Mouse (Mus musculus) liver, embryonic 15.5 days (tissue): ENCODE measurements around the gene Nprl3. TPM values are rescaled to one million over a fixed set of nuclear protein-coding genes. Genes with fewer than 3 reads are reported as not detected.

Source experiments
- ATAC-seq: fragments of 200-750 bp; cut with Nextera tagmentation; 2 replicates; pipeline ENCODE4 v1.8.0; 2017; ENCODE audit warnings: moderate number of reproducible peaks, mild to moderate bottlenecking, moderate library complexity; ENCODE audit not compliant: insufficient read depth
- H3K27ac ChIP-seq: fragments of 300-500 bp; sonication (generic); replicated peaks from 2 replicates; pipeline ENCODE4 v1.5.1; 2015; ENCODE audit warnings: mild to moderate bottlenecking, inconsistent platforms
- H3K27me3 ChIP-seq: fragments of 300-500 bp; sonication (generic); 2 replicates; pipeline ENCODE4 v1.6.1; 2015; ENCODE audit warnings: mild to moderate bottlenecking, inconsistent platforms
- H3K36me3 ChIP-seq: fragments of 300-500 bp; sonication (generic); replicated peaks from 2 replicates; pipeline ENCODE4 v1.6.1; 2015; ENCODE audit warnings: moderate library complexity, mild to moderate bottlenecking, inconsistent platforms
- H3K4me1 ChIP-seq: fragments of 300-500 bp; sonication (generic); replicated peaks from 2 replicates; pipeline ENCODE4 v1.6.1; 2015; ENCODE audit warnings: inconsistent platforms
- H3K4me2 ChIP-seq: fragments of 300-500 bp; sonication (generic); 2 replicates; pipeline ENCODE4 v1.6.1; 2015; ENCODE audit warnings: moderate library complexity, mild to moderate bottlenecking, inconsistent platforms
- H3K4me3 ChIP-seq: fragments of 300-500 bp; sonication (generic); replicated peaks from 2 replicates; pipeline ENCODE4 v1.5.1; 2015; ENCODE audit warnings: mild to moderate bottlenecking, inconsistent platforms
- H3K9ac ChIP-seq: fragments of 300-500 bp; sonication (generic); 2 replicates; pipeline ENCODE4 v1.6.1; 2015; ENCODE audit warnings: moderate library complexity, mild to moderate bottlenecking, inconsistent platforms
- H3K9me3 ChIP-seq: fragments of 300-500 bp; sonication (generic); replicated peaks from 2 replicates; pipeline ENCODE4 v1.6.1; 2016; ENCODE audit warnings: inconsistent platforms
- WGBS: fragments of 180-500 bp; shearing (Covaris S2); methylation state at CpG from one replicate; pipeline ENCODE4 v1.1.7; 2015; ENCODE audit warnings: mixed read lengths; ENCODE audit not compliant: insufficient replicate concordance; 5-methylcytosine and 5-hydroxymethylcytosine counted together
- polyA plus RNA-seq: library from polyadenylated mRNA; unstranded; fragments of >200 nt; fragmentation: Nextera tagmentation; extraction: Ambion mirVana; gene quantifications from 2 replicates; pipeline ENCODE4 v1.2.1, GENCODE M21; 2015

The Nprl3 gene
- polyA plus RNA-seq, 1 experiment from 2014 or later: 28.1 TPM

DNA sequence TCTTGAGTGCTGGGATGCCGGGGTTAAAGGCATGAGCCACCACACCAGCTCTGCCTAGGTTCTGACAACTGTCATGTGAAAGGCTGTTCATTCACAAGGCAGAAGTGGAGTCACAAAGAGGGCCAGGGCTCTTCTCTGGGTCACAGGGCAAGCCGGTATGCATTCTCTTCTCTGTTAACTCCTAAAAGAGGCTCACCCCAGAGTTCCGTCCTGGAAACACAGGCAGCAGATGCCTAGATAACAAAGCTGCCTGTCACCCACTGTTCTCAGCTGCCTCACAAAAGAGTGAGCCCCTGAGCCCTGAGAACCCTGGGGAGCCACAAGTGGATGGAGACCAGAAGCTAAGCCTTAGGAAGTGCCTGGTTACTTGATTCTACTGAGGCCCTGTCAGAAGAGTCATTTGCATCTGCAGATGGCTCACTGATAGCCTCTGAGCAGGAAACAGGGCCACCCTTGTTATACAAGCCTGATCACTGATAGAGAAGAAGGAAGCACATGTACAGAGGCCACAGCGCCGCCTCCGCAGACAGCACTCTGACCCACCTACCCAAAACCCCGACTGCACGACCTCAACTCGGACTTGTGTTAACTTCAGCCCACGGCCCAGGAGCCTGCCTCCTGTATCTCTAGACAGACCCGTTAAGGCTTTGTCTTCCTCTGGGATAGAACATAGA, 71.5 kb downstream of the Nprl3 start:
- Histone ChIP-seq H3K9ac (no peak overlapping the region), H3K36me3 (no peaks in the 10 kb centered on the region), H3K4me1 (peaks cover 30% of the 10 kb centered on the region), H3K4me2 (no peak overlapping the region), H3K27ac (no peak overlapping the region), H3K4me3 (no peak overlapping the region), H3K9me3 (no peaks in the 10 kb centered on the region), H3K27me3 (peaks cover 4% of the 10 kb centered on the region; the same call in 1 of the 2 replicates)
- 16% methylated on average over 11 of the region's 11 CpGs for WGBS
- ATAC-seq: no peak

DNA sequence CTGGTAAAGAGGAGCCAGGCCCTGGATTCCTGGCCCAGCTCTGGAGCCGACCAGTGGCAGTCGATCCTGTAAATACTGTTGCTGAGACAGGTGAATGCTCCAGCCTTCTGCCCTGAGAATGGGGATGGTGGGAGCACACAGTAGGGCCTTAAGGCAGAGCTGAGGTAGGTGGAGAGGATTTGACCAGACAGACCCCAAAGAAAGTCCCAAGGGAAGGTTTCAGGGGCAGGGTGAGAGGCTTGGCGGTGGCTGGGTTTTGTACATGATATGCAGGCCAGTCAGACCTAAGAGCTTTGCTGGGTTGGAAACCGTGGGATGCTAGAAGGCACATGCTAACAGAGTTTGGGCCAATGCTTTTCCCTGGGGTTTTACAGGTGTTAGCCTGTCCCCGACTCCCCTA, 72.9 kb downstream of the Nprl3 start:
- Histone ChIP-seq H3K36me3 (no peaks in the 10 kb centered on the region), H3K4me2 (no peak overlapping the region), H3K9me3 (no peaks in the 10 kb centered on the region), H3K27ac (no peak overlapping the region), H3K27me3 (peaks cover 4% of the 10 kb centered on the region; the same call in 1 of the 2 replicates), H3K9ac (no peak overlapping the region), H3K4me3 (no peak overlapping the region), H3K4me1 (peaks cover 21% of the 10 kb centered on the region)
- WGBS: 71% methylated on average over 5 of the region's 5 CpGs
- ATAC-seq: no peak

DNA sequence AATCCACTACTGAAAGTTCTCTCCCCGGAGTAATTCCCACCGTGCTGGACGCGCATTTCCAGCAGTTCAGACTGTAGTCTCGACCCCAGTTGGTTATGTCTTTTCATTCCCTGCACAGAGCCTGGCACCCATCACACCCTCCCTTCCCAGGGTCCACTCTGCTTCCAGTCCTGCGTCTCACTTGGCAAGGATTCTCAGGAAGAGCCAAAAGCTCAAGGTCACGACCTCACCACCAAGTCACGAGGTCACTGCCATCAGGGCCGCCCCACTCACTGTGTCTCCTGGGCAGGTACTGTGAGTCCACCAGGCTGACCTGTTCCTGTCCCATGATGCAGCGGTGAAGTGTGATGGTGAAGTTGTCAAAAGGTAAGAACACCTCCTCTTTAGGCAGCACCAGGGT, 73.4 kb downstream of the Nprl3 start:
- peaks cover 15% of the 10 kb centered on the region for H3K4me1 ChIP-seq

DNA sequence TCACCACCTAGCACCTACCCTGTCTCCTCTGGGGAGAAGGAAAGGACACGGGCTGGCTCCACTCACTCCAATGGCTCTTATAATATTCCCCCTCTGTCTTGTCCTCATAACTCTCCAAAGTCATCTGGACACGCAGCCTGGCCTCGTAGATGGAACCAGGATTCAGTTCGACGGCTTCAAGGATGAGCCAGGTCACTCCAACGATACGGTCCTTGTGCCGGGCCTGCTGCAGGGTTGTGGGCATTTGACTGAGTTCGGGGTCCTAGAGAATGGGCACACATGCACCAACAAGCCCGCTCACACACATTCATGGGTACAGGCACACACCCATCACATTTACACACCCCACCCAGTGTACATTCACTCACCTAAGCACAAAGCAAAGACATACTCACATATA, 74.4 kb downstream of the Nprl3 start:
- 85% methylated on average over 10 of the region's 10 CpGs for WGBS
- ATAC-seq: no peak
- H3K27me3 ChIP-seq: peaks cover 4% of the 10 kb centered on the region; the same call in 1 of the 2 replicates

More for the DNA sequence above, 73.4 kb downstream of the Nprl3 start:
- 59% methylated on average over 10 of the region's 10 CpGs for WGBS
- H3K9me3 ChIP-seq: no peaks in the 10 kb centered on the region
- no peak overlapping the region for H3K4me3 ChIP-seq
- H3K36me3 ChIP-seq: no peaks in the 10 kb centered on the region
- peaks cover 4% of the 10 kb centered on the region; the same call in 1 of the 2 replicates for H3K27me3 ChIP-seq
- no peak overlapping the region for H3K9ac ChIP-seq
- H3K4me2 ChIP-seq: no peak overlapping the region
- no peak for ATAC-seq
- H3K27ac ChIP-seq: no peak overlapping the region

DNA sequence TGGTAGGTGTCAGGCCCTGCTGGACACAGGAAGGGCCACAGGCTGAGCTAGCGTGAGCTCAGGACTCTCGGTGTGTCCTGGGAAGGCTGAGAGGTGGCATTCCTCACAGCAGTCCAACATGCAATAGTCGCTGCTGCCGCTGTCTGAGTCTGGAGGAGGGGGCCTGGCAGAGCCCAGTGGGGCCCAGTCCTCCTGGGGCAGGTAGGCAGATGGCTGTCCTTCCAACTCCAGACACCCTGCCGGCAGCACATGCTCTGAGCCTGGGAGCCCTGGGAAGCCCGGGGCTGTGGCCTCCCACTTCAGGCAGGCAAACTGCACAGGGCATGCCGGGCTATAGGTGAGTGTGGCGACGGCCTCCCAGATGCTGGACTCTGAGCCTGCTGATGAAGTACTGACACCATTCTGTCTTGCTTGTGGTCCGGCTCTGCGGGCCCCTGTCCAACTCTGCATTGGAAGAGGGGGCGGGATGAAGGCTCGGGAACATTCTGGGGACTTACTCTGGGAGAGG, 76.8 kb downstream of the Nprl3 start:
- H3K4me2 ChIP-seq: no peak overlapping the region
- 75% methylated on average over 13 of the region's 13 CpGs for WGBS
- peaks cover 4% of the 10 kb centered on the region; the same call in 1 of the 2 replicates for H3K27me3 ChIP-seq
- ATAC-seq: no peak
- H3K27ac ChIP-seq: no peak overlapping the region
- H3K9me3 ChIP-seq: no peaks in the 10 kb centered on the region
- 0 out of 2 replicates have a peak, but pooled peaks cover under 1% of the 10 kb centered on the region for H3K4me1 ChIP-seq
- H3K4me3 ChIP-seq: no peak overlapping the region
- H3K36me3 ChIP-seq: no peaks in the 10 kb centered on the region
- no peak overlapping the region for H3K9ac ChIP-seq

More for the DNA sequence above, 74.4 kb downstream of the Nprl3 start:
- Histone ChIP-seq H3K9me3 (no peaks in the 10 kb centered on the region), H3K4me1 (peaks cover 8% of the 10 kb centered on the region), H3K27ac (no peak overlapping the region), H3K9ac (no peak overlapping the region), H3K4me3 (no peak overlapping the region), H3K4me2 (no peak overlapping the region), H3K36me3 (no peaks in the 10 kb centered on the region)

DNA sequence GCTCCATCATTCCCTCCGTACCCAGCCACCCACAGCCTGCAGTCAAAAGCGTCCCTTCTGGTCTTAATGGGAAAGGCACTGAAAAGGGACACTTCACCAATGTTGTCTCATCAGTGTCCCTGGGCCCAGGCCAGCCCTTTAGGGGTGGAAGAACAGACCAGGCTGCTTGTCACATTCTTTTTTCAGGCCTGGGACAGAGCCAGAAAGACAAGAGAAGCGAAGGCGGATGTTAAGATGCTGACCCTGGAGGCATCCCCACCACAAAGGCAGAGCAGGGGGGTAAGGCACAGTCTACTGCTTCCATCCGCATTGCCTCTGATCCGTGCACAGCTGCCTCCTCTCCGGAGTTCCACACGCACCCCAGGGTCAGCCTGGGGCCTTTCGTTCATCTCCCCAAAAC, 77.4 kb downstream of the Nprl3 start:
- no peak for ATAC-seq
- no peak overlapping the region for H3K4me3 ChIP-seq
- H3K36me3 ChIP-seq: no peaks in the 10 kb centered on the region
- H3K27ac ChIP-seq: no peak overlapping the region
- no peak overlapping the region for H3K9ac ChIP-seq
- H3K9me3 ChIP-seq: no peaks in the 10 kb centered on the region
- H3K4me1 ChIP-seq: no peaks in the 10 kb centered on the region
- WGBS: 81% methylated on average over 9 of the region's 9 CpGs
- H3K4me2 ChIP-seq: no peak overlapping the region
- H3K27me3 ChIP-seq: peaks cover under 1% of the 10 kb centered on the region

DNA sequence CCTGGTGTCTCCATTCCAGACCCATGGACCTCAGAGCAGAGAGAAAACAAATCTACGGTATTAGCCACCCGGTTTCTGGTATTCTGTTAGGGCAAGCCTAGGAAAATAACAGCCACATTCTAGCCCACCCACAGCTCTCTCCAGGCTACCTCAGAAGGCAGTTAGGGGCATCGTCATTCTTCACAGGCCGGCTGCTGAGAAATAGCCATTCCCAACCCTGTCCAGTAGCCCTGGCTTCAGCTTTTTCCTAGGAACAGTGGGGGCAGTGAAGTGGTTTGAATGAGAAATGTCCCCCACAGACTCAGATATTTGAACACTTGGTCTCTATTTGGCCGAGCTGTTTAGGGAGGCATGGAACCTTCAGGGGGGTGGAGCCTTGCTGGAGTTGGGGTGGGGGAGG, 78.1 kb downstream of the Nprl3 start:
- WGBS: 70% methylated on average over 5 of the region's 5 CpGs
- no peaks in the 10 kb centered on the region for H3K36me3 ChIP-seq
- no peaks in the 10 kb centered on the region for H3K4me1 ChIP-seq
- H3K9me3 ChIP-seq: no peaks in the 10 kb centered on the region
- H3K9ac ChIP-seq: no peak overlapping the region
- ATAC-seq: no peak
- no peaks in the 10 kb centered on the region; the same call in 1 of the 2 replicates for H3K27me3 ChIP-seq
- H3K4me2 ChIP-seq: no peak overlapping the region
- no peak overlapping the region for H3K4me3 ChIP-seq
- H3K27ac ChIP-seq: no peak overlapping the region

DNA sequence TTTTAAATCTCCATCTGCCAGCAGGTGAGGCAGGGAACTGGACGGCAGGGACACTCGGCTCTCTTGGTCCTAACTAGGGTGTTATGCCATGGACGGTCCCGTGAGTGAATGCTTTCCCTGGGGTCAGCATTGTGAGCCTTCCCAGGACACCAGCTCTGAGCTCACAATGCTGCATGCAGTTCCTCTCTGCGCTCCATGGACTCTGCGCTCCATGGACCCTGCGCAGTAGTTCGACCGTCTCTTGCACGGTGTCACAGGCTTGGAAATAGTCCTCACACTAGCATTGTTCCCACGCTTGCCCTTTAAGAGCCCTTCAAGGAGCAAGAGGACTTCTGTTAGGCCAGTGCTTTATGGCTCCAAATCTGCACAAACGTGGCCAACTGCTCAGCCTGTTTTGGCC, 78.6 kb downstream of the Nprl3 start:
- Histone ChIP-seq H3K27ac (no peak overlapping the region), H3K9ac (no peak overlapping the region), H3K4me3 (no peak overlapping the region), H3K36me3 (no peaks in the 10 kb centered on the region), H3K4me2 (no peak overlapping the region), H3K4me1 (no peaks in the 10 kb centered on the region), H3K27me3 (no peaks in the 10 kb centered on the region; the same call in 1 of the 2 replicates), H3K9me3 (no peaks in the 10 kb centered on the region)
- ATAC-seq: no peak
- WGBS: 77% methylated on average over 12 of the region's 12 CpGs

DNA sequence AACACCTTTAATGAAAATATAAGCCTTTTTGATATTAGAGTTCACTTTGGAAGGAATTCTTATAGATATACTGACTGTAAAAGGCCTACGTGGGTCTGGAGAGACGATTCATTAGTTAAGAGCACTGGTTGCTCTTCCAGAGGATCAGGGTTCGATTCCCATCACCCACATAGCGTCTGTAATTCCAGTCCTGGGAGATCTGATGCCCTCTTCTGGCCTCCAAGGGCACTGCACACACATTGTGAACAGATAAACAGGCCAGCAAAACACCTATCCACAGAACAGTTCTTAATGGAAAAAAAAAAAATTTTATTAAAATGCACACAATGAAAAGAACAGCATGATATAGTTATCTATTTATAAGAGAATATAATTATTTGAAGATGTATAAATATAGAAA, 80.3 kb downstream of the Nprl3 start:
- no peak overlapping the region for H3K4me3 ChIP-seq
- WGBS: 63% methylated on average over 4 of the region's 4 CpGs
- H3K9ac ChIP-seq: no peak overlapping the region
- H3K4me1 ChIP-seq: peaks cover 3% of the 10 kb centered on the region
- no peak for ATAC-seq
- H3K27ac ChIP-seq: no peak overlapping the region
- no peak overlapping the region for H3K4me2 ChIP-seq
- no peaks in the 10 kb centered on the region for H3K9me3 ChIP-seq
- no peaks in the 10 kb centered on the region for H3K36me3 ChIP-seq
- H3K27me3 ChIP-seq: peaks cover 3% of the 10 kb centered on the region; the same call in 1 of the 2 replicates

DNA sequence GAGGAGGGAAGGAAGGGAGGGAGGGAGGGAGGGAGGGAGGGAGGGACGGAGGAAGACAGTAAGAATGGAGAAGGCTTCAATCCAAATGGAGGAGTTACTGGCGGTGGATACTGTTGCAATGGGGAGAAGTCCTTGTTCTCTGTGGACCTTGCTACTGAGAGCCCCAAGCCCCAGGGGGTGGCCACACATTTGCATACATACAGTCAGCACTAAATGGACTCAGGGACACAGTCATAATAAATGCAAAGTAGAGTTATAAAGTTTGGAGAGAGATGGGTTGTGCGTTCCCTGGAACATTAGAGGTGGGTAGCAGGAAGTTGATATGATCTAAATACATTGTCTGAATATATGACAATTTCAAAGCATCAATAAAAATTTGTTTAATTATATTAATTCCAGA, 81.5 kb downstream of the Nprl3 start:
- no peak overlapping the region for H3K9ac ChIP-seq
- H3K27me3 ChIP-seq: peaks cover 12% of the 10 kb centered on the region; the same call in 1 of the 2 replicates
- no peak overlapping the region for H3K4me2 ChIP-seq
- 76% methylated on average over 3 of the region's 3 CpGs for WGBS
- no peaks in the 10 kb centered on the region for H3K36me3 ChIP-seq
- H3K4me3 ChIP-seq: no peak overlapping the region
- H3K9me3 ChIP-seq: no peaks in the 10 kb centered on the region
- peaks cover 3% of the 10 kb centered on the region for H3K4me1 ChIP-seq
- no peak for ATAC-seq
- H3K27ac ChIP-seq: no peak overlapping the region

DNA sequence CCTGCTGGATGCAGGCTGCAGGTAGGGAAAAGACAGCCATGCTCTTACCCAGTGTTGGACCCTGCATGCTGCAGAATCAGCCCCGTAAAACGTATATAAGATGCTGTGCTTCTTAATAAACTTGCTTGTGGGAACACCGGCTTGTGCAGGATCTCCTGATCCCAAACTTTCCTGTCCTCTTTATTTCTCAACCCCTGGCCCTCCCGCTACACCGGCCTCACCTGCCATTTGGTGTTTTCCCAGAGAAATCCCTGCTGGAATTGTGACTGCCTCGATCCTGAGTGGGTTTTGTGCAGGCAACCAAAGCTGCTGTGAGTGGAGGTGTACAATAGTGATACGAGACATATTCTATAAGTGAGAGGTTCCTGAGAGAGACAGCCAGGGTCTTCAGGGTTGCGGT, 83.0 kb downstream of the Nprl3 start:
- no peak overlapping the region for H3K27ac ChIP-seq
- no peaks in the 10 kb centered on the region for H3K36me3 ChIP-seq
- no peak overlapping the region for H3K4me3 ChIP-seq
- no peaks in the 10 kb centered on the region for H3K9me3 ChIP-seq
- no peak for ATAC-seq
- peaks cover 12% of the 10 kb centered on the region; the same call in 1 of the 2 replicates for H3K27me3 ChIP-seq
- WGBS: 75% methylated on average over 8 of the region's 8 CpGs
- H3K9ac ChIP-seq: no peak overlapping the region
- H3K4me1 ChIP-seq: peaks cover 3% of the 10 kb centered on the region
- no peak overlapping the region for H3K4me2 ChIP-seq
